Mouse (Mus musculus): ENCODE measurements at regions not wholly inside any gene's neighbourhood (a gene's known extent, or its start where the extent isn't known, plus 50 kb on each side); places are given as distances from the start of the nearest gene placed in this dataset.
A peak's percentile ranks its signal among the peaks of the same experiment; 100 is the strongest.

GRCm38 (mm10) chr8:25407862-25408261, 583.7 kb upstream of the Adam5 start:
- DNase-seq (ENCODE audit: low spot score in 2 of 2): no peak
- intact Hi-C loops (cut with DNase I): no loop called here

- no peak for DNase-seq (ENCODE audit: low spot score in 2 of 2)
- intact Hi-C loops (cut with DNase I): no loop called here
Observed at GRCm38 (mm10) chr8:25392766-25393166, 568.6 kb upstream of the Adam5 start.

DNA sequence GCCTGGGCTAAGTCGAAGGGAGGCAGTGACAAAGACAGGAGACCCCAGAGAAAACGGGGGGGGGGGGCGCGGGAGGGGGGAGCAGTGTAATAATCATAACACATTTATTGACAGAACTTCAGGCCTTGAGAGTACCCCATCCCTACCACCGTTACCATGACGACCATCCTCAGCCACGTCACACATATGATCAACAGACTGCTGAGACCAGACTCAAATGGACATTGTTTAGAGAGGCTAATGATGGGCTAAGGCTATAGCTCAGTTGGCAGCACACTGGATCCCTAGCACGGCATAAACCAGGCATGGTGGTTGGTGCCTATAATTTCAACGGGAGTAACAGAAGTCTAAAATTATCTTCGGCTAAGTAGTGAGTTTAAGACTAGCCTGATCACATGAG, 565.8 kb upstream of the Adam5 start:
- intact Hi-C loops (cut with DNase I): no loop called here
- no peak for DNase-seq (ENCODE audit: low spot score in 2 of 2)

DNA sequence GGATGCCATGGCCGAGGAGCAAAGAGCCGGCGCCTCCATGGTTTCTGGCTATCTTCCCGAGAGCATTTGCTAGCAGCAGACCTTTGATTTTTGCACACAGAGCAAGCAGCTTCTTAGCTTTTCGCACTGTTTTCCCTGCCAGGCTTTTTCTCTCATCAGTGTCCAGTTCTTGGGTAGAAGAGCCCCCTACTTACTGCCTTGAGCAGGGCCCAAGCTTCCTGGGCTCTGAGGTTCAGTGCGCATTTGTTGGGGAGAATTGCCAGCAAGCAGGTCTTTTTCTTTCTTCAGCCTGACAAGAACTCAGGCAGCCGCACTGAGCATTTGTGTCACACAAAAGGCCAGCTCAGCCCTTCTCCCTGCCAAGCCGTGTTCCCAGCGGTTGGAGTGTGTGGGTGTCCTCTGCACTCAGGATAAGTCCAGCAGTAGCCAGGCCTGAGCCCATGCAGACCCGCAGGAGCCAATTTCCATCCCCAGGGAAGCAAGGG, 565.2 kb upstream of the Adam5 start:
- peak; percentile 15 to 31 for DNase-seq (ENCODE audit: low spot score in 2 of 2)
- intact Hi-C loops (cut with DNase I): no loop called here

GRCm38 (mm10) chr8:25388811-25389210, 564.6 kb upstream of the Adam5 start:
- peak in 1 of 2 experiments; percentile 28 for DNase-seq (ENCODE audit: low spot score in 2 of 2)
- intact Hi-C loops (cut with DNase I): no loop called here

DNA sequence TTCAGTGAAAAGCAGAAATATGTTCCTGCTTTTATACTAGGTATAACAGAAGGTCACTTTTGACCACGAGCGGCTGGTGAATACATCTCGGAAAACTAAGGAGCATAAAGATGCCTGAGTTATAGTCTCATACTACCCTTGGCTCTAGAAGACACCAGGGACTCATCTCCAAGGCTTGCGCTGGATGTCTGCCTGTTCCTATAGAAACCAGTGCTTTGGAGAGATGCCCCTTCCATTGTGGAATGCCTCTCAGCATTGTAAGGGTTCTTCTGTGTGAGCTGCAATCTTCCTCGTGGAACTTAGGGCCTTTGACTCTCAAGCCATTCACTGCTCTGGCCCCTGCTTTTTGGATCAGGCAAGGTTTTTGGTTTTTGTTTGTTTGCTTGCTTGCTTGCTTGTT, 561.0 kb upstream of the Adam5 start:
- intact Hi-C loops (cut with DNase I): no loop called here
- DNase-seq (ENCODE audit: low spot score in 2 of 2): no peak

DNA sequence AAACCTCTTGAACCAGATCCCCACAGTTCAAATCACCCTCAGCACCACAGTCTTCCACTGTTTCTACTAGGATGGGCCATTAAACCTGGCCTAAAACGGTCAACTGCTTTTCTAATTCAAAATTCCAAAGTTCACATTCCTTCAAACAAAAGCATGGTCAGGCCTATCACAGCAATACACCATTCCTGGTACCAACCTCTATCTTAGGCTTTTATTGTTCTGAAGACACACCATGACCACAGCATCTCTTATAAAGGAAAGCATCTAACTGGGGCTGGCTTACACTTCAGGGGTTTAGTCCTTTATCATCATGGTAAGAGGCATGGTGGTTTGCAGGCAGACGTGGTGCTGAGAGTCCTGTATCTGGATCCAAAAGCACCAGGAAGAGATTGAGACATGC, 560.4 kb upstream of the Adam5 start:
- intact Hi-C loops (cut with DNase I): no loop called here
- no peak for DNase-seq (ENCODE audit: low spot score in 2 of 2)

DNA sequence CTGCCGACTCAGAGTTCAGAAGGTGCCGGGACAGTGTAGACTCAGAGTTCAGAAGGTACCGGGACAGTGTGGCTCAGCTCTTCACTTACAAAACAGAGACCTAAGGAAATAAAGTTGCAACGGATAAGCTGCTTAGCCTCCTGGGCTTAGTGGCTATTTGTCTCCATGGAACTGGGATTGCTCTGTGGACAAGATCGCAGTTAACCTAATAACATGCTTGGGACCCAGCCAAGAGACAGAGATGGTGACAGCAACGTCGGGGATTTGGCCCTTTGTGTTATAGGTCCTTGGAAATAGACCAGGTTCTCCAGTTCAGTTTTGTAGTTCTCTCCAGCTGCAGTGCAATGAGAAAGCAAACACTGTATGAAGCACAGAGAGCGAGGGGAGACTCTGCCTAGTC, 549.1 kb upstream of the Adam5 start:
- intact Hi-C loops (cut with DNase I): no loop called here
- no peak for DNase-seq (ENCODE audit: low spot score in 2 of 2)

- intact Hi-C loops (cut with DNase I): no loop called here
- no peak for DNase-seq (ENCODE audit: low spot score in 2 of 2)
Observed at GRCm38 (mm10) chr8:25370947-25371346, 546.8 kb upstream of the Adam5 start.

GRCm38 (mm10) chr8:25369331-25369730, 545.2 kb upstream of the Adam5 start:
- intact Hi-C loops (cut with DNase I): loop anchor here (5.0 kb wide), 1 partner anchor 92 kb away; no protein-coding TSS in a partner anchor
- DNase-seq (ENCODE audit: low spot score in 2 of 2): no peak

- no peak for DNase-seq (ENCODE audit: low spot score in 2 of 2)
- intact Hi-C loops (cut with DNase I): loop anchor here (5.0 kb wide), 1 partner anchor 91 kb away; no protein-coding TSS in a partner anchor
Observed at GRCm38 (mm10) chr8:25368561-25369091, 544.5 kb upstream of the Adam5 start.

DNA sequence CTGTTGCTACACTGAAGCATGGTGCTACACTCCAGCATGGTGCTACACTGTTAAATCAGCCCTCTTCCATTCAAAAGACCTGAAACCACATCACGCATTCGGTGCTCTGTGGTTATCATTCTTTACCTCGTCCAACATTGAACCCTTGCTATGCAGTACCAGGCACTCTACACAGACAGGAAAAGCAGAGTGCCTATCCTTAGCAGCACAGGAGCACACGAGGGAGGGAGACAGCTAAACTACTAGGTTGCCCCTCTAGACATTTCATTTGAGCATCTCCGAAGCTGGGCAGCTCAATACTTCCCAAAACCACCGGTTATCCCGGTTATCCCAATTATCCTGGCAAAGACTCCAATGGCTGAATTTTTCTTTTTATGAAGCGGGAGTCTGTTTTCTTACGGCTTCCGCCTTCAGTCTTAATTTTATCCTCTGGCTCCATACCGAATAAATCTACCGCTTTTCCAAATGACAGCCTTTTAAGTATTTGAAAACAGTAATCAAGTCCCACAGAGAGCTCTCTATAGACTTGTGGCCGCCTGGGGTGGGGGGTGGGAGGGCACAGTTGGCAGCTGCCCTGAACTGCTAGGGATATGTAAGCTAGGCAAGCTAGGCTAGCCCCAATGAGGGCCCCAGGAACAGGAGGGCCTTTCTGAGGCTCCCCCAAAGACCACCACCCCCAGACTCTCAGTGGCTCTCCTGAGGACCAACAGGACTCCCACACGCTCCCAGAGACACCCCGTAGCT, 543.8 kb upstream of the Adam5 start:
- intact Hi-C loops (cut with DNase I): loop anchor here (5.0 kb wide), 1 partner anchor 91 kb away; no protein-coding TSS in a partner anchor
- DNase-seq (ENCODE audit: low spot score in 2 of 2): no peak

- DNase-seq (ENCODE audit: low spot score in 2 of 2): peak; percentile 48 to 49
- intact Hi-C loops (cut with DNase I): loop anchor here (1.0 to 5.0 kb wide), 2 partner anchors 89 to 99 kb away; no protein-coding TSS in a partner anchor
Observed at GRCm38 (mm10) chr8:25366181-25366580, 542.0 kb upstream of the Adam5 start.

DNA sequence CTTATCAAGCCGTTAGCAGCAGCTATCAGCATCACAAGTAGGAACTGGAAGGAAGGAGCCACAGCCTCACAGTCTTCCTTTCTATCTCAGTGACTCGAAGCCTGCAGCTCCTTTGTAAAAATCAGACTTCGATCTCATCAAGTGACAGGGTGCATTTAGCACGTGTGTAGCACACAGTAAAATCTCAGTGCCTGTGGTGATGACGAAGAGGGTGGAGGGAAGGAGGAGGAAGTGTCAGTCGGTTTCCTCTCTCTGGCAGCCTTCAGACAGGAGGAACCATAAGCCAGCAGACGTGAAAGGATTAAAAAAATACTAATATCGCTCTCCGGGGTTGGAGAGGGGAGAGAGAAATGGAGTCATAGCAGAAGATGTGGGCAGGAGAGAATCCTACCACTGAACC, 538.5 kb upstream of the Adam5 start:
- intact Hi-C loops (cut with DNase I): loop anchor here (5.0 kb wide), 1 partner anchor 155 kb away; no protein-coding TSS in a partner anchor

DNA sequence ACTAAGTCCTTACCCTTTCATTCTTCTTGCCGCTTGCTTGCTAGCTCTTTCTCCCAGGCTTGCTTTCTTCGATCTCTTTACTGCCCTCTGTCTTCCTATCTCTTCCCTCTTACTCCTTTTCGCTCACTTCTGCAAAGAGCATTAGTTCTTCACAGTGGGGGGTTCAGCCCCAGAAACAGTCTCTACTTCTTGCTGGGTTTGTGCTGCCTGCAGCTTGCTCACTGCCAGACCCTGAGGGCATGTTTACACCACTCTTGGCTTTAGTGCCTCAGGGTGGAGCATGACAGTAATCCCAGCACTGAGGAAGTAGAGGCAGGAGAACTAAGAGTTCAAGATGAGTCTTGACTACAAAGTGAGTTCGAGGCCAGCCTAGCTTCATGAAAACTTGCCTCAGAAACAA, 538.0 kb upstream of the Adam5 start:
- intact Hi-C loops (cut with DNase I): loop anchor here (5.0 kb wide), 1 partner anchor 155 kb away; no protein-coding TSS in a partner anchor
- DNase-seq (ENCODE audit: low spot score in 2 of 2): no peak

More for the DNA sequence above, 538.5 kb upstream of the Adam5 start:
- DNase-seq (ENCODE audit: low spot score in 2 of 2): no peak

DNA sequence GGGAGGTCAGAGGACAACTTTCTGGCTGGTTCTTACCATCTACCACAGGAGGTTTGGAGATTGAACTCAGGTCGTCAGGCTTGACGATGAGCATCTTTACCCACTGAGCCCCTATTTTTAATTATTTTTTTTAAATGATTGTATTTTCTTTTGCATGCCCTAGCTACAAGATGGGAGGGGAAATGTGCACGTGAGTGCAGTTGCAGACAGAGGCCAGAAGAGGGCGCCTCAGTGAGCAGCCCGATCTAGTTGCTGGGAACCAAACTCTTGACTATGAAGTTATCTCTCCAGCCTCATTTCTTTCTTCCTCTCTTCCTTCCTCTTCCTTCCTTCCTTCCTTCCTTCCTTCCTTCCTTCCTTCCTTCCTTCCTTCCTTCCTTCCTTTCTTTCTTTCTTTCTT, 537.3 kb upstream of the Adam5 start:
- DNase-seq (ENCODE audit: low spot score in 2 of 2): no peak
- intact Hi-C loops (cut with DNase I): loop anchor here (5.0 kb wide), 1 partner anchor 156 kb away; no protein-coding TSS in a partner anchor

- intact Hi-C loops (cut with DNase I): no loop called here
- DNase-seq (ENCODE audit: low spot score in 2 of 2): peak; percentile 24 to 28
Observed at GRCm38 (mm10) chr8:25358539-25359165, 534.5 kb upstream of the Adam5 start.

GRCm38 (mm10) chr8:25353822-25354770, 529.9 kb upstream of the Adam5 start:
- no peak for DNase-seq (ENCODE audit: low spot score in 2 of 2)
- intact Hi-C loops (cut with DNase I): no loop called here

GRCm38 (mm10) chr8:25353405-25353804, 529.2 kb upstream of the Adam5 start:
- no peak for DNase-seq (ENCODE audit: low spot score in 2 of 2)
- intact Hi-C loops (cut with DNase I): no loop called here
